Mouse (Mus musculus) heart, embryonic 10.5 days (tissue): ENCODE measurements around the gene Gm9837. TPM values are rescaled to one million over a fixed set of nuclear protein-coding genes. Genes with fewer than 3 reads are reported as not detected.

ENCODE experiments used
- DNase-seq: peaks from one replicate; pipeline ENCODE4 v3.0.0-alpha.2; 2017; ENCODE audit warnings: low spot score
- H3K27ac ChIP-seq: fragments of 300-500 bp; sonication (generic); 2 replicates; pipeline ENCODE4 v1.5.1; 2016; ENCODE audit warnings: mild to moderate bottlenecking
- H3K27me3 ChIP-seq: fragments of 300-500 bp; sonication (generic); 2 replicates; pipeline ENCODE4 v1.6.1; 2016; ENCODE audit warnings: mild to moderate bottlenecking; ENCODE audit not compliant: poor library complexity, insufficient read depth, severe bottlenecking
- H3K36me3 ChIP-seq: fragments of 300-500 bp; sonication (generic); 2 replicates; pipeline ENCODE4 v1.6.1; 2016; ENCODE audit warnings: mild to moderate bottlenecking, moderate library complexity
- H3K4me1 ChIP-seq: fragments of 300-500 bp; sonication (generic); 2 replicates; pipeline ENCODE4 v1.6.1; 2016; ENCODE audit warnings: mild to moderate bottlenecking
- H3K4me3 ChIP-seq: fragments of 300-500 bp; sonication (generic); 2 replicates; pipeline ENCODE4 v1.5.1; 2016; ENCODE audit warnings: mild to moderate bottlenecking, moderate library complexity
- H3K9me3 ChIP-seq: fragments of 300-500 bp; sonication (generic); 2 replicates; pipeline ENCODE4 v1.6.1; 2016; ENCODE audit warnings: mild to moderate bottlenecking, moderate library complexity
- WGBS: fragments of 180-500 bp; shearing (Covaris S2); methylation state at CpG from one replicate; pipeline ENCODE4 v1.1.7; 2016; 5-methylcytosine and 5-hydroxymethylcytosine counted together
- polyA plus RNA-seq: library from polyadenylated mRNA; unstranded; fragments of >200 nt; fragmentation: Nextera tagmentation; extraction: Ambion mirVana; gene quantifications from 2 replicates; pipeline ENCODE4 v1.2.1, GENCODE M21; 2016

Gm9837 gene
- polyA plus RNA-seq, 1 experiment from 2014 or later = not detected

DNA sequence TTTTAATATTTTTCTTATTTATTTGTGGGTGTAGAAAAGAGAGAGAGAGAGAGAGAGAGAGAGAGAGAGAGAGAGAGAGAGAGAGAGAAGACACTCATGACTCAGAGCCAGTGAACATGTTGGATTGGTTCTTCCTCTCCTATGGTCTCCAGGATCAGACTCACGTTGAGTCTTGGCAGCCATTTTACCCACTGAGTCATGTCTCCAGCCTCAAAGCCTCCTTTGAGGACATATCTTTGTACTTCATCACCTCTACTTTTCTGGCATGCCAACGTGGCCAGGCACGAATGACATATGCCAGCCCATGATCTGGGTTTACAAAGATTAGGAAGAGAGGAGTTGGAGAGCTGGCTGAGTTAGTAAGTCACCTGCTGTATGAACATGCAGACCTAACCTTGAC lies 10.1 kb downstream of the Gm9837 start:
- Histone ChIP-seq H3K4me3 (no peak overlapping the region), H3K27me3 (peaks cover 74% of the 10 kb centered on the region), H3K9me3 (no peaks in the 10 kb centered on the region), H3K27ac (no peak overlapping the region), H3K4me1 (peaks cover 25% of the 10 kb centered on the region), H3K36me3 (0 out of 2 replicates have a peak, but pooled peaks cover 2% of the 10 kb centered on the region)
- no peak for DNase-seq
- WGBS = 72% methylated on average over 3 of the region's 3 CpGs

DNA sequence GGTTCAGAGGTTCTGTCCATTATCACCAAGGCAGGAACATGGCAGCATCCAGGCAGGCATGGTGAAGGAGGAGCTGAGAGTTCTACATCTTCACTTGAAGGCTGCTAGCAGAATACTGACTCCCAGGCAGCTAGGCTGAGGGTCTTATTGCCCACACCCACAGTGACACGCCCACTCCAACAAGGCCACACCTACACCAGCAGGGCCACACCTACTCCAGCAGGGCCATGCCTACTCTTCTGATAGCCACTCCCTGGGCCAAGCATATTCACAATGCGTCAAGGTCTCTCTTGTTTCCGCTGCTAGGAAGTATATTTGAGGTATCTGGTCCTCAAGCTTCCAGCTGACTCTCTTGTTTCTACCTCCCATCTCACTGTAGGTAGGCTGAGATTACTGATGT lies 11.3 kb downstream of the Gm9837 start:
- H3K4me1 ChIP-seq = peaks cover 24% of the 10 kb centered on the region
- H3K27ac ChIP-seq = no peak overlapping the region
- no peak overlapping the region for H3K4me3 ChIP-seq
- no peak for DNase-seq
- H3K27me3 ChIP-seq = peaks cover 62% of the 10 kb centered on the region
- 71% methylated on average over 3 of the region's 3 CpGs for WGBS
- H3K36me3 ChIP-seq = no peaks in the 10 kb centered on the region
- no peaks in the 10 kb centered on the region for H3K9me3 ChIP-seq

GRCm38 (mm10) chr11:53457372-53457954 lies 12.8 kb downstream of the Gm9837 start:
- peak overlapping the region; percentile 69 for H3K4me3 ChIP-seq
- no peaks in the 10 kb centered on the region for H3K36me3 ChIP-seq
- DNase-seq = no peak
- WGBS = 4% methylated on average over 29 of the region's 29 CpGs
- H3K4me1 ChIP-seq = peaks cover 14% of the 10 kb centered on the region; the same call in 1 of the 2 replicates
- no peaks in the 10 kb centered on the region for H3K9me3 ChIP-seq
- peaks cover 47% of the 10 kb centered on the region for H3K27me3 ChIP-seq
- peak overlapping the region; percentile 84 for H3K27ac ChIP-seq

DNA sequence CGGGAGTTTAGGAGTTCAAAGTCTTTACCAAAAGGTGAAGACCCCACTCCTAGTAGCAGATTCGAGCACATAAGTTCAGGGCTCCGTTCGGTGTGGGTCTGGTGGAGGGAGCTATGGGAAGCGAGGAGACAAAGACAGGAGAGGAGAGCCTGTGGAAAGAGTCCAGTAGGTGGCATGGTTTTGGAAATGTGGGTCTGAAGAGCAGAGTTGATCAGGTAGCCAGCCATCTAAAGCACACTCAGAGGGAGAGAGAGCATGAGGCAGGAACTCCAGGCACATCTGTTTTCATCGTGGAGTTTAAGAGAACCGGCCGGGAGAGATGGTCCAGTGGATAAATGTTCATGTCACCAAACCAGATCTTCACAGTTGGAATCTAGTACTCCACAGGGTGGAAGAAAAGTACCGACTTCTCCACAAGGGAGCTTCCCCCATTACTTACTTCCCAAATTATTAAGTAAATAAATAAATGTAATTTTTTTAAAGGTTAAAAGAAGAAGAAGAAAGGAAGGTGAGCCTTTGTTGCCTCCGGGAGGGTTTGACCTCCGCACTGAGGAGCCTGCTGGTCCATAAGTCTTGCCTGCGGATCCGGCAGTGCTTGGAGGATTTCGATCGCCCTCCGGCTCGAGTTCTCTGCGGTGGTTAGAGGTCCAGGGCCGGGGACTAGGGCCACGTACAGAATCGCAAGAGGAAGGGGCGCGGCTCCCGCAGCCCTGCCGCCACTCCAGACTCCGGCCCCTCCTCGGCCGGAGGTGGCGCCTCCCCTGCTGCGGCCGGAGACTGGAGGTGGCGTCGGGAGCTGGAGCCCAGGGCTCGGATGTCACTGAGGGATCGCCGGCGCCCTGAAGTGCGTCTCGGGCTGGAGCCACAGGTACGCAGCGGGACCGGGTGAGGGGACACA lies 13.6 kb downstream of the Gm9837 start, which contains the start of the genes Gm10447 and Shroom1:
Gene Gm10447 (minus strand): TSS at position 637 of the 898 bp plus-strand sequence.
Gene Shroom1 (plus strand): TSS at position 732 of the 898 bp plus-strand sequence.
- Histone ChIP-seq H3K27ac (peak within 1 kb of the TSS; percentile 84), H3K4me1 (peaks cover 11% of the 10 kb centered on the region; the same call in 1 of the 2 replicates), H3K4me3 (peak within 1 kb of the TSS; percentile 69), H3K27me3 (peaks cover 40% of the 10 kb centered on the region), H3K9me3 (no peaks in the 10 kb centered on the region), H3K36me3 (no peaks in the 10 kb centered on the region)
- peak; percentile 90 for DNase-seq
- WGBS = 3% methylated on average over 42 of the region's 42 CpGs

- WGBS = 79% methylated on average over 5 of the region's 5 CpGs
- Histone ChIP-seq H3K36me3 (no peaks in the 10 kb centered on the region), H3K4me1 (peaks cover 14% of the 10 kb centered on the region; the same call in 1 of the 2 replicates), H3K27me3 (peaks cover 8% of the 10 kb centered on the region; the same call in 1 of the 2 replicates), H3K4me3 (no peak overlapping the region), H3K27ac (no peak overlapping the region), H3K9me3 (no peaks in the 10 kb centered on the region)
- no peak for DNase-seq
These were observed 17.2 kb downstream of the Gm9837 start for GRCm38 (mm10) chr11:53453031-53453430.

- H3K4me1 ChIP-seq = peaks cover 12% of the 10 kb centered on the region; the same call in 1 of the 2 replicates
- no peak overlapping the region for H3K27ac ChIP-seq
- no peak for DNase-seq
- H3K36me3 ChIP-seq = no peaks in the 10 kb centered on the region
- H3K4me3 ChIP-seq = no peak overlapping the region
- H3K9me3 ChIP-seq = no peaks in the 10 kb centered on the region
- H3K27me3 ChIP-seq = peaks cover 2% of the 10 kb centered on the region; the same call in 1 of the 2 replicates
- WGBS = 93% methylated on average over 9 of the region's 9 CpGs
These were observed 17.9 kb downstream of the Gm9837 start for GRCm38 (mm10) chr11:53452396-53452795.

DNA sequence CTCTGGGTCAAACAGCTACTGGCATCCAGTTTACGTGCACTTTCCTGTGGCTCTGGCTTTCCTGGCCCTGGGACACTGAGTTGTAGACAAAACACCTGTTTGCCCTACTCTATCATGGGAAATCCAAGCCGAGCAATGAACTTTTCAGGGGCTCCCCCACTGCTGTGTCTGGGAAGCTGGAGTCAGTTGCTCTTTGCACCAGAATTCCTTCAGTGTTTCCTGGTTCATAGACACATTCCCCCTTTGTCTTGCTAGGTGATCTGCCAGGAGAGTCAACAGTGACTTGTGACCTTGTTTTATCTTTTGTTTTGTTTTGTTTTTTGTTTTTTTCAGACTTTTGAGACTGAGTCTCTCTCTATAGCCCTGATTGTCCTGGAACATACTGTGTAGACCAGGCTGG lies 18.9 kb downstream of the Gm9837 start:
- H3K9me3 ChIP-seq = no peaks in the 10 kb centered on the region
- no peaks in the 10 kb centered on the region for H3K36me3 ChIP-seq
- H3K27me3 ChIP-seq = no peaks in the 10 kb centered on the region; the same call in 1 of the 2 replicates
- peaks cover 6% of the 10 kb centered on the region; the same call in 1 of the 2 replicates for H3K4me1 ChIP-seq
- DNase-seq = no peak
- 65% methylated on average over 2 of the region's 2 CpGs for WGBS
- H3K27ac ChIP-seq = no peak overlapping the region
- H3K4me3 ChIP-seq = no peak overlapping the region

DNA sequence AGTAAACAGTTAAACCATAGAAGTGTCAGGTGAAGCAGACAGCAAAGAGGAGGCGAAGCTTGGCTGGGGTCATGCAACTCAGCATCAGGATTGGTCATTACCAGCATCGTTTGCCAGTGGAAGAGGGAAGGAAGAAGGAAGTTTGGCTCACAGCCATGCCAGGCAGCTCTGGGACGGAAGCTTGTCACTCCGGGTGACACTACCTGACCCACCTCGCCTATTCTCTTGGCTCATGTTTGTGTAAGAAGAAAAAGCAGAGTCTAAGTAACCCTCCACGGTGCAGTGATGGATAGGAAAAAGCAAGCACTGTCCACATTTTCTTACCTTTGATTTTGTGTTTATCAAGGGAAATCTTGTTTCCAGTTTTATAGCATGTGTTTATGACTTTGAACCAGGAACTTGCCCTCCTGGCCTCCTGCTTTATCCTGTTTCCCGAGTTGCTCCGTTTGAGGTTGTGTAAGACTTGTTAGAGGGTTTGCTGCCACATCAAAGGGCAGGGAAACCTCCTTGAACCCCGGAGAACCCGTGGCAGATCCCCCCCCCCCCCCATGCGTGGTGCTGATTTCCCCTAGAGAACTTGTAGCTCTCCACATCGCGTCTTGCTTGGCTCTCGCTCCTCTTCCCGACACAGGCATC lies 20.1 kb downstream of the Gm9837 start:
- no peak for DNase-seq
- H3K9me3 ChIP-seq = no peaks in the 10 kb centered on the region
- H3K36me3 ChIP-seq = no peaks in the 10 kb centered on the region
- peaks cover 14% of the 10 kb centered on the region for H3K4me1 ChIP-seq
- H3K4me3 ChIP-seq = 0 out of 2 replicates have a peak overlapping the region, but pooled peaks have one; percentile 3
- no peaks in the 10 kb centered on the region for H3K27me3 ChIP-seq
- WGBS = 38% methylated on average over 15 of the region's 15 CpGs
- no peak overlapping the region for H3K27ac ChIP-seq

DNA sequence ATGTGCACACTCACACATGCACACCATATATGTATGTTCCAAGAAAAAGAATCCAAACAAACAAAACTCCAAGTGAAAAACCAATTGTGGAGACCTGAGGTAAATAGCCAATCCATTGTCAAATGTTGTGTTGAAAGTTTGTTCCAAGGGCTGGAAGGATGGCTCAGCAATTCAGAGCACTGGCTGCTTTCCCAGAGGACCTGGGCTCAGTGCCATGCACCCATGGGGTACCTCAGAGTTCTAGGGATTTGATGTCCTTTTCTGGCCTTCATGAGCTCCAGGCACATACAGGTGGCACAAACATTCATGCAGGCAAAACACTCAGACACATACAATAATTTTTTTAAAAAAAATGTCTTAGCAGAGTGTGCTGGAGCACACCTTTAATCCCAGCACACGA lies 21.8 kb downstream of the Gm9837 start:
- no peaks in the 10 kb centered on the region for H3K9me3 ChIP-seq
- WGBS = 80% methylated on average over 1 of the region's 1 CpGs
- no peak for DNase-seq
- no peaks in the 10 kb centered on the region for H3K36me3 ChIP-seq
- H3K27me3 ChIP-seq = no peaks in the 10 kb centered on the region
- no peak overlapping the region for H3K27ac ChIP-seq
- H3K4me3 ChIP-seq = no peak overlapping the region
- peaks cover 14% of the 10 kb centered on the region for H3K4me1 ChIP-seq

DNA sequence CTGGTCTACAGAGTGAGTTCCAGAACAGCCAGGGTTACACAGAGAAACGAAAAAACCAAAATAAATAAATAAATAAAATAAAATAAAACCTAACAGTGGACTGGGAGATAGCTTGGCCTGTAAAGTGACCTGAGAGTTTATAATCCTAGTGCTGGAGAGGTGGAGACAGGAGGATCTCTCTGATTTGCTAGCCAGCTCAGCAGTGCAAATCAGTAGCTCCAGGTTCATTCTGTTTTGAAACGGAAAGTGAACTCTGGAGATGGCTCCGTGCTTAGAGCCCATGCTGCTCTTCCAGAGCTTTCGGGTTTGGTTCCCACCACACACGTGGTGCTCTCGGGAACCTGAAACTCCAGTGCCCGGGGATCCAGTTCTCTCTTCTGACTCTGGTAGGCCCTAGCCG lies 22.3 kb downstream of the Gm9837 start:
- Histone ChIP-seq H3K4me1 (peaks cover 14% of the 10 kb centered on the region), H3K27ac (no peak overlapping the region), H3K9me3 (no peaks in the 10 kb centered on the region), H3K36me3 (no peaks in the 10 kb centered on the region), H3K4me3 (no peak overlapping the region), H3K27me3 (no peaks in the 10 kb centered on the region)
- WGBS = 83% methylated on average over 8 of the region's 8 CpGs
- no peak for DNase-seq

GRCm38 (mm10) chr11:53446183-53446582 lies 24.1 kb downstream of the Gm9837 start:
- WGBS = 87% methylated on average over 13 of the region's 13 CpGs
- no peaks in the 10 kb centered on the region for H3K27me3 ChIP-seq
- H3K27ac ChIP-seq = no peak overlapping the region
- no peaks in the 10 kb centered on the region for H3K9me3 ChIP-seq
- H3K4me3 ChIP-seq = no peak overlapping the region
- no peaks in the 10 kb centered on the region for H3K36me3 ChIP-seq
- no peak for DNase-seq
- peaks cover 24% of the 10 kb centered on the region for H3K4me1 ChIP-seq

- WGBS = 27% methylated on average over 13 of the region's 13 CpGs
- Histone ChIP-seq H3K4me3 (no peak overlapping the region), H3K4me1 (peaks cover 21% of the 10 kb centered on the region), H3K27ac (no peak overlapping the region), H3K36me3 (no peaks in the 10 kb centered on the region), H3K27me3 (no peaks in the 10 kb centered on the region), H3K9me3 (no peaks in the 10 kb centered on the region)
- no peak for DNase-seq
These were observed 24.7 kb downstream of the Gm9837 start for GRCm38 (mm10) chr11:53445562-53445961.
